Mouse (Mus musculus): ENCODE measurements around the gene Fmc1.
"Not testable (repeated sequence)": the region's sequence is repeated elsewhere in the genome, so short reads cannot be mapped to it uniquely, and the experiment has no call there.

The Fmc1 gene

DNA sequence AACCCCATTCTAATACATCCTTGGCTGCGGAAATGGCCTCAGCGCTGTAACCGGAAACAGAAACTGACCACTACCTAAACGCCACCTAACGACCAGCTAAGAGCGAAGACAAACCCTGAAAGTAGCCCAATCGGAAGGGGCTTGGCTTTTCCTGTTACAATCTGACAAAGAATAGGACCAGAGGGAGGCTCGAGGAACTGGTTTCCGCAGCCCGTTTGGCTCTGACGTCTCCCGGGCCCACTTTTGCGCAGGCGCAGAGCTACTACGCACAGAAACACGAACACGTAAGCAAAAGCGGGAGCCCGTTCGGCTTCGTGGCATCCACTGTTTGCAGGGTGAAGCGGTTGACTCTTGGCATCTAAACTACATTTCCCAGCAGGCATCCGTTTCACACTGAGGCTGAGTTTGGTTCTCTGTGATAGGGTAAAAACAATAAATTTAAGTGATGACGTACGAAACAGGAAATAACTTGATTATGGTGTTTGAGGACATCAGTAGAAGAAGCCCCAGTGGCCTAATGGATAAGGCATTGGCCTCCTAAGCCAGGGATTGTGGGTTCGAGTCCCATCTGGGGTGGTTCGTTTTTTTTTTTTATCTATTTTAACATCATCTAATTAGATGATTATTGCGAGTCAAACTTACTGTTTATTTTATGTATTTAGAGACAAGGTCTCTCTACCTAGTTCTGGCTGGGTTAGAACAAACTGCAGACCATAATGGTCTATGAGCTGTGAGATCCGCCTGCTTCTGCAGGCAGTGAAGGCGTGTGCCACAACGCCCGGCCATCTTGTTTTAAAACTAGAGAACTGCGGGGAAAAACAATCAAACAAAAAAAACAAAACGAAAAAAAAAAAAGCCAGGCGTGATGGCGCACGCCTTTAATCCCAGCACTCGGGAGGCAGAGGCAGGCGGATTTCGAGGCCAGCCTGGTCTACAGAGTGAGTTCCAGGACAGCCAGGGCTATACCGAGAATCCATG is at the start of gene Fmc1:
TSS of gene Fmc1 (plus strand) at position 75 of the 978 bp plus-strand sequence.
- peak; percentile 99 for DNase-seq

DNA sequence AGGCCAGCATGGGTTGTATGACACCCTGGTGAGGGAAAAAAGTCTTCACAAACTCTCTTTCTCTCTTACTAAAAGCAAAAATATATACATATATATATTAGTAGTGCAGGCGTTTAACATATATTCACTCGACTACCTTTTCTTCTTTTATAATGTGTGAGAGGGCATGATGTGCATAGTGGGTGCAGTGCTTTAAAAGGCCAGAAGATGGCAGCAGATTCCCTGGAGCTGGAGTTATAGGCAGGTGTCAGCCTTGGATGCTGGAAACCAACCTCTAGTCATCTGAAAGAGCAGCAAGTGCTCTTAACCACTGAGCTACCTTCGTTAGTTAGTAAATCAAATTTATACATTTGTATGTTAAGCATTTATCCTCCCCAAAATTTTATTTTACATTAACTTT is 40.8 kb upstream of the Fmc1 start:
- DNase-seq = peak; percentile 60

- no peak for DNase-seq
These were observed 37.7 kb upstream of the Fmc1 start for GRCm38 (mm10) chr6:38495641-38496040.

- DNase-seq = no peak
These were observed 21.2 kb upstream of the Fmc1 start for GRCm38 (mm10) chr6:38512096-38512495.

GRCm38 (mm10) chr6:38512830-38513229 is 20.5 kb upstream of the Fmc1 start:
- DNase-seq = no peak

DNA sequence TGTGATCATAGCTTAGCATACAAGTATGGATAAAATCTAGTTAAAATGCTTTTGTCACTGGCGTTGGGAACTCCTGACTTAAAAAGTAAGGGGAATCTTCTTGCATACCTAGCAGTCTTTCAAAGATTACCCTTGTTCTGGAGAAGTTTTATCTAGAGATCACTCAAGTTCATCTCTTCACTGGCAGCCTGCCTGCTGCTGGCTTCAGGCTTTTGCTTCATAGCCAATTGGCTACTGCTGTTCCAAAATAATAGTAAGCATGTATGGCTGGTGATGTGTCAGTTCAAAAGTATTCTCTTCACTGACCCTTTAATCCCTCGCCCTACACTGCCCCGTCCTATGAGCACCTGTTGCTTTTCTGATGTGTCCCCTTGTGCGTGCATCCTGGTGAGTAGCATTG is 18.1 kb upstream of the Fmc1 start:
- DNase-seq = no peak

GRCm38 (mm10) chr6:38523851-38524250 is 9.5 kb upstream of the Fmc1 start:
- peak; percentile 14 for DNase-seq

GRCm38 (mm10) chr6:38531211-38531820 is 2.0 kb upstream of the Fmc1 start:
- peak; percentile 44 for DNase-seq

DNA sequence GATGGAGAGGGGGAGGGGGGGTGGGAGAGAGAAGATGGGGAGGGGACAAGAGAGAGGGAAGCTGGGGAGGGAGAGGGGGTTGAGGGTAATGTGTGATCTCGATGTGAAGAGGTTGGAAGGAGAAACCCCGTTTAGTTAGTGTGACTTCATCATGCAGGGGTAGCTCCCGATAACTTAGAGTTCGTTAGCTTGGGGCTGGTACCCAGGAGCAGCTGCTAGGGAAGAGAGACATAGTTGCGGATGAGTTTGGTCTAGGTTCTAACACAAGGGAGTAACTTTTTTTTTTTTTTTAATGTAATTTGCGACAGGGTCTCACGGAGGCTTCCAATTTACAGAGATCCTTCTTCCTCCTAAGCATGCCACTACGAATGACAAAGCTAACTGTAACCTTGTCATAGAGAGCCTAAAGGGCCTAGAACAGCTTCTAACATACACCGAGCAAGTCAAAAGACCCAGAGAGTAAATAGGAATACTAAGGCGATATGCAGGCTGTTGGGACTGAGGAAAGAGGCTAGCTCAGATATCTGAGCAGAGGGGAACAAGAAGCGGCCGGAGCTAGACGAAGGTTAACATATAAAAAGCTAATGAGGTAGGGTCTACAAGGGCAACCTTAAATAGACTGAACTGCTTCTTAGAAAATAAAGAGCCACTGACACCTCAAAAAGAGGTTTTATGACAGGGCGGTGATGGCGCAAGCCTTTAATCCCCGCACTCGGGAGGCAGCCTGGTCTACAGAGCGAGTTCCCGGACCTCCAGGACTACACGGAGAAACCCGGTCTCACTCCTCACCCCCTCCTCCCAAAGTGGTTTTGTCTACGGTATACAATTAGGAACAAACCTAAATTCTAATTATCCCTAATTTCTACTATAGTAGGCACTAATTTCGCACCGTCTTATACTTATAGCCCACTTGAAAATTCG is 542 bp upstream of the Fmc1 start:
- DNase-seq = no peak

- DNase-seq = peak; percentile 99
These were observed 1.5 kb downstream of the Fmc1 start for GRCm38 (mm10) chr6:38534640-38535365.

GRCm38 (mm10) chr6:38535366-38535690 is 2.0 kb downstream of the Fmc1 start:
- no peak for DNase-seq

DNA sequence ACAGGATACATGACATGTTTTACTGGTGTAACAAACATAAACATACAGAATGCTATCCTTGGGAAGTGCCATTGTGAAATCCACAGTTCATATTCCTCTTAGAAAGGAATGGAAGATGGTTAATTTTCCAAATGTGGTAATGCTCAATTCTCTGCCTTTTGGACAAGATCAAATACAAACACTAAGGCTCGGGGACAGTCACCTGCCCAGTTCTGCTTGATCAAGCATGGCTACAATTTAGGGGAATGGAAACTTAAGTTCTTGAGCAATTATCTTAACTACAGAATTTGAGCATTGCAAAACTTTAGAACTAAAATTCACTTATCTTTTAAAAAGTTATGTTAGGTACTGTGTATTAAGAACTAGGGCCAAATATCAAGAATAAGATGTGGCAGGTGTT is 2.5 kb downstream of the Fmc1 start:
- no peak for DNase-seq

GRCm38 (mm10) chr6:38544141-38544540 is 10.8 kb downstream of the Fmc1 start:
- not testable (repeated sequence) for DNase-seq

- not testable (repeated sequence) for DNase-seq
These were observed 13.7 kb downstream of the Fmc1 start for GRCm38 (mm10) chr6:38547005-38547404.

- no peak for DNase-seq
These were observed 14.4 kb downstream of the Fmc1 start for GRCm38 (mm10) chr6:38547707-38548106.

DNA sequence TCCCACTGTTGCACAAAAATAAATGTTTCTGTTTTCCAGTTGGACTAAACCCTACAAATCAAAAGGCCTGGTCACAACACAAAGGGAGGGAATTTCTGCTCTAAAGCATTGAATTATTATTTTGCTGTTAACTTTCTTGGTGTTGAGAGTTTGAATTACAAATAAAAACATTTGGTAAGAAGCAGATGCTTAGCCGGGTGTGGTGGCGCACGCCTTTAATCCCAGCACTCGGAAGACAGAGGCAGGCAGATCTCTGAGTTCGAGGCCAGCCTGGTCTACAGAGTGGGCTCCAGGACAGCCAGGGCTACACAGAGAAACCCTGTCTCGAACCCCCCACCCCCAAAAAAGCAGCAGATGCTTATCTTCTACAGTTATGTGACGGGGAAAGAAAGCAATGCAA is 15.3 kb downstream of the Fmc1 start:
- not testable (repeated sequence) for DNase-seq

DNA sequence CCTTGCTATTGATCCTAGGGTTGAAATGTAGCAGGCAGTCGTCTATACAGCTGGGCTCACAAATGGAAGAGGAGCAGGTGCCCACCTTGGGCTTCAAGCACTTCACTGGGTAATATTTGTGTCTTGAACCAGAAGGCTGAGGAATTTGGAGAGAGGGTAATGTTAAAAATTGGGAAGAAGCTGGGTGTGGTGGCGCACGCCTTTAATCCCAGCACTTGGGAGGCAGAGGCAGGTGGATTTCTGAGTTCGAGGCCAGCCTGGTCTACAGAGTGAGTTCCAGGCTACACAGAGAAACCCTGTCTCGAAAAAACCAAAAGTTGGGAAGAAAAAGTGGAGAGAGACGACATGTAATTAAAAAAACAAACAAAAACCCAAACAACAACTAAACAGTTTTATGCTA is 16.5 kb downstream of the Fmc1 start:
- DNase-seq = not testable (repeated sequence)

GRCm38 (mm10) chr6:38550250-38551061 is 17.2 kb downstream of the Fmc1 start:
- peak; percentile 80 for DNase-seq

DNA sequence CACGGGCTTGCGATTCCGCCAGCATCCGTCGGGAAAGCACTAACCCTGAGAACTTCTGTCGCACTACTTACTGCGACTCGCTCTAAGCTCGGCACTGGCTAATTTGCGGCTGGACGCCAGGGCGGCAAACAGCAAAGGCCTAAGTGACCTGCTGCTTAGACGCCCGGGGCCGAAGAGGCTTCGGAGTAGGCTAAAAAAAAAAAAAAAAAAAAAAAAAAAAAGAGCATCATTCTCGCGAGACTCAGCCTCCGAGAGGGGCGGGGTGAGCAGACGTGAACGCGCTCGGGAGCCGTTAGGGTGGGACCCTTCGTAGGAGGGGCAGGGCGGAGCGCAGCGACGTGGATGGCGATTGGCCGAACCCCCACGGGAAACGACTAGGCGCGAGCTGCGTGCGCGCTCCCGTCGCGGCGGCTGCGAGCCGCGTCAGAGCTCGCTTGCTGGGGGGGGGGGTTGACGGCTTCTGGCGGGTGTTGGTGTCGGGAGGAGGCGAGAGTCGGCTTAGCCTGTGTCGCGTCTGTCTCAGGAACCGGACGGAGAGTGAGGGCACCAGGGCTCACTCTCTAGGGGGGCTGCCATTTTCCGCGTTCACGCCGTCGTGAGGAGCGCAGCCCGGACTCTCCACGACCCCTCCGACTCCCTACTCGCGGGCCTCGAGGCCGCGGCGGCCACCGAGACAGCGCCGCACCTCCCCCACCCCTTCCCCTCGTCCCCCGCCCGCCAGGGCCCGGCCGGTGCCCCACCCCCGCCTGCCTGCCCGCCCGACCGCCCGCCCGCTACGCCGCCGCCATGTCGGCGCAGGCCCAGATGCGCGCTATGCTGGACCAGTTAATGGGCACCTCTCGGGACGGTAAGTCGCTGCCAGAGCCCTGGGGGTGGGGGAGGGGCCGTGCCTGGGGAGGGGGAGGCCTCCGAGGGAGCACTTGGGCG is 18.0 kb downstream of the Fmc1 start, which contains the start of gene Luc7l2:
TSS of gene Luc7l2 (plus strand) at position 273 of the 927 bp plus-strand sequence.
- DNase-seq = peak; percentile 98

GRCm38 (mm10) chr6:38551989-38552635 is 18.8 kb downstream of the Fmc1 start:
- DNase-seq = peak; percentile 100

Data from lung, postnatal 10 days (tissue).